Mouse (Mus musculus): Measurements from ENCODE around the gene Npc2.
A peak's percentile ranks its signal among the peaks of the same experiment; 100 is the strongest.

Gene Npc2

GRCm38 (mm10) chr12:84776229-84776628 lies 3.3 kb upstream of the Npc2 start:
- DNase-seq = no peak

GRCm38 (mm10) chr12:84774376-84774775 lies 1.4 kb upstream of the Npc2 start:
- DNase-seq = no peak

GRCm38 (mm10) chr12:84773476-84773875 lies 524 bp upstream of the Npc2 start:
- no peak for DNase-seq

- no peak for DNase-seq
Measured at GRCm38 (mm10) chr12:84771981-84772520, 901 bp downstream of the Npc2 start.

GRCm38 (mm10) chr12:84769624-84770023 lies 3.3 kb downstream of the Npc2 start:
- DNase-seq = no peak

GRCm38 (mm10) chr12:84767510-84767909 lies 5.4 kb downstream of the Npc2 start:
- DNase-seq = no peak

GRCm38 (mm10) chr12:84766113-84766735 lies 6.7 kb downstream of the Npc2 start:
- DNase-seq = no peak

GRCm38 (mm10) chr12:84765506-84765905 lies 7.4 kb downstream of the Npc2 start:
- DNase-seq = no peak

- DNase-seq = no peak
Measured at GRCm38 (mm10) chr12:84764756-84765155, 8.2 kb downstream of the Npc2 start.

GRCm38 (mm10) chr12:84763577-84764218 lies 9.3 kb downstream of the Npc2 start:
- DNase-seq = no peak

- DNase-seq = peak; percentile 47
Measured at GRCm38 (mm10) chr12:84762532-84762931, 10.4 kb downstream of the Npc2 start.

- DNase-seq = peak; percentile 64
Measured at GRCm38 (mm10) chr12:84759063-84759462, 13.9 kb downstream of the Npc2 start.

- no peak for DNase-seq
Measured at GRCm38 (mm10) chr12:84756016-84756415, 16.9 kb downstream of the Npc2 start.

- DNase-seq = peak; percentile 78
Measured at GRCm38 (mm10) chr12:84755008-84755695, 17.8 kb downstream of the Npc2 start.

GRCm38 (mm10) chr12:84752131-84752977 lies 20.6 kb downstream of the Npc2 start:
- peak; percentile 76 for DNase-seq

- peak; percentile 75 for DNase-seq
Measured at GRCm38 (mm10) chr12:84750661-84751060, 22.3 kb downstream of the Npc2 start.

- DNase-seq = no peak
Measured at GRCm38 (mm10) chr12:84748134-84748533, 24.8 kb downstream of the Npc2 start.

GRCm38 (mm10) chr12:84745700-84746099 lies 27.3 kb downstream of the Npc2 start:
- no peak for DNase-seq

GRCm38 (mm10) chr12:84743496-84743895 lies 29.5 kb downstream of the Npc2 start:
- peak; percentile 27 for DNase-seq

GRCm38 (mm10) chr12:84733366-84733765 lies 39.6 kb downstream of the Npc2 start:
- no peak for DNase-seq

GRCm38 (mm10) chr12:84728421-84728820 lies 44.5 kb downstream of the Npc2 start:
- DNase-seq = no peak

- no peak for DNase-seq
Measured at GRCm38 (mm10) chr12:84727434-84727833, 45.5 kb downstream of the Npc2 start.

GRCm38 (mm10) chr12:84726986-84727385 lies 46.0 kb downstream of the Npc2 start:
- DNase-seq = no peak
